Mouse (Mus musculus): ENCODE results near the gene Zfp688.
"Not testable (repeated sequence)": the region's sequence is repeated elsewhere in the genome, so short reads cannot be mapped to it uniquely, and the experiment has no call there.

The Zfp688 gene

GRCm38 (mm10) chr7:127421388-127422191, at the start of gene Zfp688:
Zfp688 (minus strand) TSS chr7:127422068.
- peak; percentile 85 to 87 for DNase-seq (ENCODE audit: low spot score in 2 of 2)

- DNase-seq (ENCODE audit: low spot score in 2 of 2): peak in 1 of 2 experiments; percentile 20
These were observed 49.8 kb upstream of the Zfp688 start for GRCm38 (mm10) chr7:127471646-127472010.

- peak; percentile 94 to 95 for DNase-seq (ENCODE audit: low spot score in 2 of 2)
These were observed 49.1 kb upstream of the Zfp688 start for GRCm38 (mm10) chr7:127470743-127471645.

GRCm38 (mm10) chr7:127470011-127470715, 48.3 kb upstream of the Zfp688 start:
- peak in 1 of 2 experiments; percentile 20 for DNase-seq (ENCODE audit: low spot score in 2 of 2)

GRCm38 (mm10) chr7:127466606-127467005, 44.7 kb upstream of the Zfp688 start:
- DNase-seq (ENCODE audit: low spot score in 2 of 2): no peak

GRCm38 (mm10) chr7:127465670-127466069, 43.8 kb upstream of the Zfp688 start:
- not testable (repeated sequence) for DNase-seq (ENCODE audit: low spot score in 2 of 2)

GRCm38 (mm10) chr7:127465191-127465590, 43.3 kb upstream of the Zfp688 start:
- DNase-seq (ENCODE audit: low spot score in 2 of 2): no peak

GRCm38 (mm10) chr7:127459311-127459710, 37.4 kb upstream of the Zfp688 start, which contains the start of gene Prr14:
Prr14 (plus strand) TSS chr7:127459611.
- DNase-seq (ENCODE audit: low spot score in 2 of 2): not testable (repeated sequence)

GRCm38 (mm10) chr7:127458371-127459122, 36.7 kb upstream of the Zfp688 start:
- DNase-seq (ENCODE audit: low spot score in 2 of 2): not testable (repeated sequence)

GRCm38 (mm10) chr7:127454905-127455304, 33.0 kb upstream of the Zfp688 start:
- DNase-seq (ENCODE audit: low spot score in 2 of 2): no peak

- DNase-seq (ENCODE audit: low spot score in 2 of 2): no peak
These were observed 31.2 kb upstream of the Zfp688 start for GRCm38 (mm10) chr7:127453056-127453455.

- no peak for DNase-seq (ENCODE audit: low spot score in 2 of 2)
These were observed 28.1 kb upstream of the Zfp688 start for GRCm38 (mm10) chr7:127449966-127450365.

GRCm38 (mm10) chr7:127448521-127449300, 26.8 kb upstream of the Zfp688 start, which contains the start of gene Zfp689:
Zfp689 (minus strand) TSS chr7:127449158.
- DNase-seq (ENCODE audit: low spot score in 2 of 2): peak; percentile 89 to 93

GRCm38 (mm10) chr7:127443976-127444375, 22.1 kb upstream of the Zfp688 start:
- DNase-seq (ENCODE audit: low spot score in 2 of 2): no peak

GRCm38 (mm10) chr7:127437724-127438123, 15.9 kb upstream of the Zfp688 start:
- no peak for DNase-seq (ENCODE audit: low spot score in 2 of 2)

GRCm38 (mm10) chr7:127435206-127435605, 13.3 kb upstream of the Zfp688 start:
- no peak for DNase-seq (ENCODE audit: low spot score in 2 of 2)

- no peak for DNase-seq (ENCODE audit: low spot score in 2 of 2)
These were observed 4.5 kb upstream of the Zfp688 start for GRCm38 (mm10) chr7:127426354-127426753.

- no peak for DNase-seq (ENCODE audit: low spot score in 2 of 2)
These were observed 4.0 kb upstream of the Zfp688 start for GRCm38 (mm10) chr7:127425911-127426310.

- no peak for DNase-seq (ENCODE audit: low spot score in 2 of 2)
These were observed 3.4 kb upstream of the Zfp688 start for GRCm38 (mm10) chr7:127425291-127425690.

GRCm38 (mm10) chr7:127422247-127422646, 379 bp upstream of the Zfp688 start:
- peak in 1 of 2 experiments; percentile 57 for DNase-seq (ENCODE audit: low spot score in 2 of 2)

Measured in right cerebral cortex, postnatal 36 days (tissue).